Mouse (Mus musculus) liver, embryonic 12.5 days (tissue): Measurements from ENCODE around the gene Gm9268. TPM values are rescaled to one million over a fixed set of nuclear protein-coding genes. Genes with fewer than 3 reads are reported as not detected.
"Not testable (repeated sequence)": the region's sequence is repeated elsewhere in the genome, so short reads cannot be mapped to it uniquely, and the experiment has no call there.

Experiments used
- ATAC-seq: fragments of 200-750 bp; cut with Nextera tagmentation; 2 replicates; pipeline ENCODE4 v1.8.0; 2017; ENCODE audit warnings: moderate number of reproducible peaks, mild to moderate bottlenecking, moderate library complexity
- H3K27ac ChIP-seq: fragments of 300-500 bp; sonication (generic); 2 replicates; pipeline ENCODE4 v1.5.1; 2016; ENCODE audit warnings: mild to moderate bottlenecking
- H3K27me3 ChIP-seq: fragments of 300-500 bp; sonication (generic); replicated peaks from 2 replicates; pipeline ENCODE4 v1.6.1; 2016; ENCODE audit warnings: mild to moderate bottlenecking, moderate library complexity
- H3K36me3 ChIP-seq: fragments of 300-500 bp; sonication (generic); 2 replicates; pipeline ENCODE4 v1.6.1; 2016; ENCODE audit warnings: mild to moderate bottlenecking, moderate library complexity
- H3K4me1 ChIP-seq: fragments of 300-500 bp; sonication (generic); 2 replicates; pipeline ENCODE4 v1.6.1; 2016
- H3K4me2 ChIP-seq: fragments of 300-500 bp; sonication (generic); 2 replicates; pipeline ENCODE4 v1.6.1; 2016; ENCODE audit warnings: mild to moderate bottlenecking, moderate library complexity
- H3K4me3 ChIP-seq: fragments of 300-500 bp; sonication (generic); 2 replicates; pipeline ENCODE4 v1.5.1; 2016; ENCODE audit warnings: mild to moderate bottlenecking, moderate library complexity
- H3K9ac ChIP-seq: fragments of 300-500 bp; sonication (generic); 2 replicates; pipeline ENCODE4 v1.6.1; 2016; ENCODE audit warnings: mild to moderate bottlenecking, moderate library complexity
- H3K9me3 ChIP-seq: fragments of 300-500 bp; sonication (generic); replicated peaks from 2 replicates; pipeline ENCODE4 v1.6.1; 2016; ENCODE audit warnings: mild to moderate bottlenecking, moderate library complexity
- WGBS: fragments of 180-500 bp; shearing (Covaris S2); methylation state at CpG from one replicate; pipeline ENCODE4 v1.1.7; 2016; ENCODE audit not compliant: insufficient replicate concordance; 5-methylcytosine and 5-hydroxymethylcytosine counted together
- polyA plus RNA-seq: library from polyadenylated mRNA; unstranded; fragments of >200 nt; fragmentation: Nextera tagmentation; extraction: Ambion mirVana; gene quantifications from 2 replicates; pipeline ENCODE4 v1.2.1, GENCODE M21; 2016

Gm9268 gene
- not detected in 2 replicates for polyA plus RNA-seq

DNA sequence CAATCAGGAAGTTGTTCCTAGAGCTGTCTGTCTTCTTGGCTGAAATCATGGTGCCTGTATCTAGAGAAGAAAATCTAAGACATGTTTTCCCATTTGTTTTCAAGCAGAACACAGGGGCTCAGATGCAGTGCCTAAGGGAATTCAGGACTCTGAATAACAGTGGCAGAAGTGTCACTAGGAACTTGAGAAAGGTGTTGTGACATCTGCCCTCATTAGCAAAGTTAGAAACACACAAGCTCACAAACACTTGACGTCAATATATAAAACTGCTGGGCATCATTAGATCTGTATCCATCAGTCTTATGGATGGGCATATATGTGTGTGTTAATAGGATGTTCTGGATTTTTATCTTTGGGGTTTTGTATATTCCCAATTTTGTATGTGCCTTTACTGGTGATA is at the start of gene Gm9268:
Gene Gm9268, plus strand, starts transcription at position 301 of the 400 bp plus-strand sequence.
- H3K4me3 ChIP-seq, ATAC-seq: not testable (repeated sequence)
- WGBS: no CpG with 5 or more reads among the region's 1 CpGs

DNA sequence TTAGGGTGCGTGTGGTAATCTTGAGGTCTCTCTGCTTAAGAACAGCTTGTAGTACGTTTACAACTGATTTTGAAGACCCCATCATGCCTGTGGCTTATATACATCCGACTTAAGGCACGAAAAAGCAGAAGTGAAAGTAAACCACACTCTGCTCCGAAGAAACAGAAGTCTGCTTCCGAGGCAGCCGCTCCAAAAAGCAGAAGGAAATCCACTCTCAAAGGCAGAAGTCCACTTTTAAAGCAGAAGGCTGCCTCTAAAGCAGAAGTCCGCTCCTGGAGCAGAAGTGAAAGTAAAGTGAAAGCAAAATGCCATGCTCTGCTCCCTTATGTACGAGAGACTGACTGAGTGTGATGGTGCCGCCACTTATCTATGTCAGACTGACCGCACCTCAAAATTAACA is 38.5 kb upstream of the Gm9268 start:
- H3K4me1 ChIP-seq: no peaks in the 10 kb centered on the region
- 26% methylated on average over 11 of the region's 11 CpGs for WGBS
- H3K4me3 ChIP-seq: peak overlapping the region; percentile 37
- peak overlapping the region; percentile 38 for H3K4me2 ChIP-seq
- no peaks in the 10 kb centered on the region for H3K36me3 ChIP-seq
- ATAC-seq: 0 out of 2 replicates have a peak, but pooled peaks have one; percentile 21
- H3K9me3 ChIP-seq: peaks cover 37% of the 10 kb centered on the region
- no peak overlapping the region for H3K27ac ChIP-seq
- H3K9ac ChIP-seq: no peak overlapping the region
- H3K27me3 ChIP-seq: no peaks in the 10 kb centered on the region

More for the DNA sequence above, at the start of gene Gm9268:
- H3K4me2 ChIP-seq, H3K36me3 ChIP-seq, H3K9ac ChIP-seq, H3K9me3 ChIP-seq, H3K27me3 ChIP-seq, H3K4me1 ChIP-seq, H3K27ac ChIP-seq: not testable (repeated sequence)

DNA sequence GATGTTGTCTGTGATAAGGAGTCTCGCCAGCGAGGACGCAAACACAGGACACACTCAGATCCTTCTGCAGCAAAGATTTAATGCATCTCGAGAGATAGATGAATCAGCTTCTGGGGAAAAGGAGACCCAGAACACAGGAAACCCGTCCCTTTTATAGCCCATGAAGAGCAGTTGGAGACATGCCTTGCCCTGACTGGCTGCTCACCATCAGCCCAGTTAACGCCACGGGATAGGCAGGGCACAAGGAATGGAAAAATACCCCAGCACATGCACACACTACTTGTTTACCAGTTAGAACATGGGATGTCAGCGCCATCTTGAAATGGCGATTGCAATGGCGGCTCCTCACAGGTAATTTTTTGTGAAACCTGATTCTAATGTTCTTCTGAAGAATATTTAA is 37.8 kb upstream of the Gm9268 start:
- ATAC-seq: no peak
- no peaks in the 10 kb centered on the region for H3K36me3 ChIP-seq
- peak overlapping the region; percentile 37 for H3K4me3 ChIP-seq
- peaks cover 37% of the 10 kb centered on the region for H3K9me3 ChIP-seq
- H3K27ac ChIP-seq: no peak overlapping the region
- WGBS: 69% methylated on average over 10 of the region's 10 CpGs
- H3K4me2 ChIP-seq: peak overlapping the region; percentile 38
- no peaks in the 10 kb centered on the region for H3K4me1 ChIP-seq
- H3K9ac ChIP-seq: no peak overlapping the region
- H3K27me3 ChIP-seq: no peaks in the 10 kb centered on the region

DNA sequence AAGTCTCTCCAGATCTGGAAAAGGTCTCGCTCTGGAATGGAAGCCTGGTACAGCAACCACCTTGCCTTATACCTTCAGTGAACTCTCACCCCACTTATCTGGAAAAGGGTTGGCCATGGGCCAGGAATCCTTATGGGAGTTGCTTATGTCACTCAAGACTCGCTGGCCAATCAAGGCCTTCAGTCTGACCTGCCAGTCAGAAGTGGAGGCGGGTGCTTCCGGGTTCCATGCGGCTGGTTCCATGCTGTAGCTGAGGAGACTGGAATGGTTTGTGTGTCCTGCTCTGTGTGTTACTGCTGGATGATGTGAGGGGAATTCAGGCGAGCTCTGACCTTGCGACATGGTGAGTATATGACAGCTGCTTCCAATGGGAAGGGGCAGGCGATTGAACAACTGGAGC is 59.3 kb downstream of the Gm9268 start:
- no peaks in the 10 kb centered on the region for H3K27me3 ChIP-seq
- H3K9me3 ChIP-seq: peaks cover 8% of the 10 kb centered on the region; the same call in 1 of the 2 replicates
- H3K4me3 ChIP-seq: no peak overlapping the region
- no peak for ATAC-seq
- WGBS: 64% methylated on average over 8 of the region's 8 CpGs
- no peak overlapping the region for H3K9ac ChIP-seq
- H3K36me3 ChIP-seq: no peaks in the 10 kb centered on the region
- no peaks in the 10 kb centered on the region for H3K4me1 ChIP-seq
- H3K4me2 ChIP-seq: no peak overlapping the region
- H3K27ac ChIP-seq: no peak overlapping the region

Other genes starting within 250 kb of the Gm9268 start
- not detected in 2 replicates for gene Vmn2r62, start 225.2 kb upstream of the Gm9268 start, polyA plus RNA-seq
- not detected in 2 replicates for gene Gm2381, start 151.5 kb upstream of the Gm9268 start, polyA plus RNA-seq
- gene Vmn2r63, start 84.9 kb upstream of the Gm9268 start, polyA plus RNA-seq: not detected in 2 replicates
- not detected in 2 replicates for gene Zfp936, start 95.5 kb downstream of the Gm9268 start, polyA plus RNA-seq